Mouse (Mus musculus) cerebellum, adult 2 months (tissue): ENCODE data around the gene Upk3b.

Experiments used
- CTCF ChIP-seq: fragments of 200-500 bp; IDR thresholded peaks from 2 replicates; pipeline ENCODE4 v1.5.1; 2011; ENCODE audit warnings: low read depth, mild to moderate bottlenecking, control low read depth, low read length, moderate library complexity, borderline replicate concordance; ENCODE audit not compliant: insufficient read depth
- POLR2A ChIP-seq: fragments of 200-500 bp; IDR thresholded peaks from 2 replicates; pipeline ENCODE4 v1.6.1; 2011; ENCODE audit warnings: low read length, control low read depth, borderline replicate concordance; ENCODE audit not compliant: insufficient read depth

GRCm38 (mm10) chr5:136051231-136052085 lies 13.2 kb downstream of the Upk3b start:
- TF ChIP-seq CTCF = no peak
- TF ChIP-seq POLR2A = no peak
